Mouse (Mus musculus) G1E (cell line): ENCODE measurements at regions not wholly inside any gene's neighbourhood (a gene's known extent, or its start where the extent isn't known, plus 50 kb on each side); places are given as distances from the start of the nearest gene placed in this dataset.

ENCODE experiments used
- CTCF ChIP-seq: IDR thresholded peaks from 2 replicates; pipeline ENCODE4 v1.5.1; 2012; ENCODE audit warnings: low read depth, low read length, inconsistent platforms, mixed read lengths
- GATA1 ChIP-seq: IDR thresholded peaks from 2 replicates; pipeline ENCODE4 v1.6.1; 2012; ENCODE audit warnings: borderline replicate concordance, low read length, inconsistent platforms, mixed read lengths
- GATA2 ChIP-seq: IDR thresholded peaks from 2 replicates; pipeline ENCODE4 v1.6.1; 2012; ENCODE audit warnings: low read depth, low read length, inconsistent platforms, borderline replicate concordance
- POLR2AphosphoS5 ChIP-seq: IDR thresholded peaks from 2 replicates; pipeline ENCODE4 v1.6.1; 2012; ENCODE audit warnings: low read depth, low read length, inconsistent platforms; ENCODE audit not compliant: insufficient replicate concordance

DNA sequence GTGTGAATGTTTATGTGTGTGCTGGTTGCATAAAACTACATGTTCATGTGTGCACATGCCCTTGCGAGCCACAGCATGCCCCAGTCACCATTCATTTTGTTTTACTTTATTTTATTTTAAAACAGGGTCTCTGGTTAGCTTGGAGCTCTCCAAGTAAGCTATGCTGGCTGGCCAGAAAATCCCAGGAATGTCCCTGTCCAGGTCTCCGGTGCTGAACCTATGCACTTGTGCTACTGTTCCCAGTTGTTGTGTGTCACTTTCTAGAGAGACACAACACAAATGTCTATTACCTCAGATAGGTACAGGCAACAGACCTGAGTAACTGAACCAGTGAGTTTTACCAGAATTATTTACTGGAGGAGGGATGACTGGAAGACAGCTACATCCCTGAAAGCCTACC is 530.4 kb upstream of the Castor2 start:
- no peak for TF ChIP-seq CTCF
- TF ChIP-seq POLR2AphosphoS5, result no peak
- TF ChIP-seq GATA2, result no peak
- no peak for TF ChIP-seq GATA1
